Mouse (Mus musculus): ENCODE data around the gene Gm10230.
"Not testable (repeated sequence)": the region's sequence is repeated elsewhere in the genome, so short reads cannot be mapped to it uniquely, and the experiment has no call there.

The Gm10230 gene

GRCm38 (mm10) chrX:27494782-27495181, at the start of gene Gm10230:
TSS of gene Gm10230 (minus strand) at chrX:27494882.
- DNase-seq (ENCODE audit: low spot score in 2 of 2): not testable (repeated sequence)
